Mouse (Mus musculus) forebrain, embryonic 11.5 days (tissue): ENCODE results near the gene Eif3d. TPM values are rescaled to one million over a fixed set of nuclear protein-coding genes. Genes with fewer than 3 reads are reported as not detected.
A peak's percentile ranks its signal among the peaks of the same experiment; 100 is the strongest.

Experiments
- ATAC-seq: fragments of 200-750 bp; cut with Nextera tagmentation; replicated peaks from 2 replicates; pipeline ENCODE4 v1.8.0; 2017; ENCODE audit warnings: moderate TSS enrichment; ENCODE audit not compliant: low FRiP score
- DNase-seq: peaks from one replicate; pipeline ENCODE4 v3.0.0-alpha.2; 2017; ENCODE audit warnings: low spot score
- H3K27ac ChIP-seq: fragments of 300-500 bp; sonication (generic); 2 replicates; pipeline ENCODE4 v1.5.1; 2014; ENCODE audit warnings: low read depth, low read length
- H3K27me3 ChIP-seq: fragments of 300-500 bp; sonication (generic); 2 replicates; pipeline ENCODE4 v1.6.1; 2014; ENCODE audit warnings: mild to moderate bottlenecking, low read length, mixed read lengths; ENCODE audit not compliant: control insufficient read depth, insufficient read depth
- H3K36me3 ChIP-seq: fragments of 300-500 bp; sonication (generic); 2 replicates; pipeline ENCODE4 v1.6.1; 2014; ENCODE audit warnings: mild to moderate bottlenecking, low read length, moderate library complexity, mixed read lengths; ENCODE audit not compliant: control insufficient read depth, insufficient read depth
- H3K4me1 ChIP-seq: fragments of 300-500 bp; sonication (generic); replicated peaks from 2 replicates; pipeline ENCODE4 v1.6.1; 2014; ENCODE audit warnings: low read length, mixed read lengths; ENCODE audit not compliant: control insufficient read depth, insufficient read depth
- H3K4me2 ChIP-seq: fragments of 300-500 bp; sonication (generic); 2 replicates; pipeline ENCODE4 v1.6.1; 2014; ENCODE audit warnings: low read depth, mild to moderate bottlenecking, low read length, moderate library complexity, mixed read lengths; ENCODE audit not compliant: severe bottlenecking
- H3K4me3 ChIP-seq: fragments of 300-500 bp; sonication (generic); 2 replicates; pipeline ENCODE4 v1.5.1; 2014; ENCODE audit warnings: low read depth, low read length
- H3K9ac ChIP-seq: fragments of 300-500 bp; sonication (generic); 2 replicates; pipeline ENCODE4 v1.6.1; 2014; ENCODE audit warnings: low read length
- H3K9me3 ChIP-seq: fragments of 300-500 bp; sonication (generic); 2 replicates; pipeline ENCODE4 v1.6.1; 2016; ENCODE audit warnings: low read length, mixed read lengths; ENCODE audit not compliant: control insufficient read depth
- WGBS: fragments of 180-500 bp; shearing (Covaris S2); extraction: QIAGEN DNeasy Blood & Tissue Kit; methylation state at CpG from one replicate; pipeline ENCODE4 v1.1.7; 2014; 5-methylcytosine and 5-hydroxymethylcytosine counted together
- polyA plus RNA-seq: library from polyadenylated mRNA; unstranded; fragments of >200 nt; fragmentation: Nextera tagmentation; extraction: Ambion mirVana; gene quantifications from 2 replicates; pipeline ENCODE4 v1.2.1, GENCODE M21; 2014

Gene Eif3d
- polyA plus RNA-seq, 1 experiment from 2014 or later, result 243 TPM

- H3K4me2 ChIP-seq, result no peak overlapping the region
- no peak overlapping the region for H3K27ac ChIP-seq
- H3K4me1 ChIP-seq, result no peaks in the 10 kb centered on the region
- 89% methylated on average over 6 of the region's 6 CpGs for WGBS
- peaks cover 2% of the 10 kb centered on the region; the same call in 1 of the 2 replicates for H3K36me3 ChIP-seq
- no peaks in the 10 kb centered on the region for H3K27me3 ChIP-seq
- DNase-seq (no peak), ATAC-seq (no peak)
- H3K9me3 ChIP-seq, result no peaks in the 10 kb centered on the region
- H3K9ac ChIP-seq, result no peak overlapping the region
- H3K4me3 ChIP-seq, result no peak overlapping the region
Measured at GRCm38 (mm10) chr15:77921636-77922035, 49.0 kb downstream of the Eif3d start.

GRCm38 (mm10) chr15:77920511-77921462 is 49.8 kb downstream of the Eif3d start:
- H3K9ac ChIP-seq, result no peak overlapping the region
- DNase-seq (no peak), ATAC-seq (no peak)
- H3K4me3 ChIP-seq, result no peak overlapping the region
- H3K36me3 ChIP-seq, result peaks cover 3% of the 10 kb centered on the region; the same call in 1 of the 2 replicates
- H3K9me3 ChIP-seq, result no peaks in the 10 kb centered on the region
- WGBS, result 81% methylated on average over 10 of the region's 10 CpGs
- H3K4me2 ChIP-seq, result no peak overlapping the region
- no peaks in the 10 kb centered on the region for H3K4me1 ChIP-seq
- H3K27ac ChIP-seq, result no peak overlapping the region
- H3K27me3 ChIP-seq, result no peaks in the 10 kb centered on the region

DNA sequence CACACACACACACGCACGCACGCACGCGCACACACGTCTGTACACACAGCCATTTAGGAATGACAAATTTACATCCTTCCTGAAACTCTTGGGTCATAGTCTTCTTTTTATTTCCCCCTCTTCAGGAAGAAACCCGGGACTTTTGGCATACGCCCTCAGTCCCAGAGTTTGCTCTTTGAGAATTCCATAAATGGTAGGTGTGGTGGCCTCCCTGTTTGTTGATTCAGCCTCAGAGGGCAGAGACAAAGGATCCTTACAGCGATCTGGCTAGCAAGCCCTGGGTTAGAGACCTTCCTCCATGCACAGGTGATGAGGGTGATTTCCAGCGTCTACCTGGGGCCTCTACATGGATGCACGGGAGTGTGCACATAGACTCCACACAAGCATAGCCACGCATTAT is 51.2 kb downstream of the Eif3d start:
- no peak for ATAC-seq
- H3K4me2 ChIP-seq, result no peak overlapping the region
- H3K9me3 ChIP-seq, result no peaks in the 10 kb centered on the region
- H3K9ac ChIP-seq, result no peak overlapping the region
- no peaks in the 10 kb centered on the region for H3K4me1 ChIP-seq
- no peak for DNase-seq
- H3K36me3 ChIP-seq, result peaks cover 6% of the 10 kb centered on the region; the same call in 1 of the 2 replicates
- 91% methylated on average over 12 of the region's 12 CpGs for WGBS
- no peak overlapping the region for H3K27ac ChIP-seq
- H3K4me3 ChIP-seq, result no peak overlapping the region
- H3K27me3 ChIP-seq, result no peaks in the 10 kb centered on the region

DNA sequence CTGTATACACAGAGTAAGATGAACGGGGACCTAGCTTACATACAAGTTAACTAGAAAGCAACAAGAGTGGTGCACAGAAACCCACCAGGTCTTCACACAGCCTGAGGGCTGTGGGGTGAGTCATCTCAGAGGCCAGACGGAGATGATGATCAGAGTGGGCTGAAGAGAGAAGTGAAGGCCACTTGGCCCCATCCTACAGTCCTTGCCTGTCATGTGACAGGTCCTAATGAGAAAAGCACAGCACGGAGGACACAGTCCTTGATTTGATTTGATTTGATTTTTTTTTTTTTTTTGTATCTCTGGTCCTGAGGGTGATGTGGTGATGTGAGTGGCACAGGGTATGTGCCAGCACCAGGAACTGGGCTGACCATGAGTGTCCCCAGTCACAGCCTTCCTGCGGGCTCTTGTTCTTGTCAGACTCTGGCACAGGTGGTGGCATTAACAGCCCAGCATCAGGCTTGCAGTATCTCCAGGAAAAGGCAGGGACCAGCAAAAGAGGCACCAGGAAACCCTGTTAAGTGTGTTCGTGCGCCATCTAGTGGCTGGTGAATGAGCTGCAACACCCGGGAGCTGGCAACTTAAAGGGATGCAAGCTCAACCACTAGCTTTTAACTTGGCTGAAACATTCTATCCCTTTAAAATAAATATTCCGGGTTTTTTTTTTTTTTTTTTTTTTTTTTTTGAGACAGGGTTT is 53.6 kb downstream of the Eif3d start:
- 45% methylated on average over 8 of the region's 8 CpGs for WGBS
- Histone ChIP-seq H3K36me3 (peaks cover 4% of the 10 kb centered on the region; the same call in 1 of the 2 replicates), H3K9ac (no peak overlapping the region), H3K27me3 (no peaks in the 10 kb centered on the region), H3K9me3 (no peaks in the 10 kb centered on the region), H3K4me2 (no peak overlapping the region), H3K27ac (no peak overlapping the region), H3K4me3 (no peak overlapping the region), H3K4me1 (no peaks in the 10 kb centered on the region)
- peak; percentile 94 for DNase-seq
- 0 out of 2 replicates have a peak, but pooled peaks have one; percentile 46 for ATAC-seq

GRCm38 (mm10) chr15:77915287-77915686 is 55.3 kb downstream of the Eif3d start:
- 96% methylated on average over 4 of the region's 4 CpGs for WGBS
- no peak overlapping the region for H3K4me3 ChIP-seq
- no peak for DNase-seq
- no peak overlapping the region for H3K27ac ChIP-seq
- no peaks in the 10 kb centered on the region for H3K27me3 ChIP-seq
- H3K4me2 ChIP-seq, result no peak overlapping the region
- no peak overlapping the region for H3K9ac ChIP-seq
- H3K4me1 ChIP-seq, result no peaks in the 10 kb centered on the region
- no peak for ATAC-seq
- peaks cover 4% of the 10 kb centered on the region; the same call in 1 of the 2 replicates for H3K36me3 ChIP-seq
- H3K9me3 ChIP-seq, result no peaks in the 10 kb centered on the region

GRCm38 (mm10) chr15:77914507-77914906 is 56.1 kb downstream of the Eif3d start:
- ATAC-seq (no peak), DNase-seq (no peak)
- no peaks in the 10 kb centered on the region for H3K4me1 ChIP-seq
- H3K9me3 ChIP-seq, result no peaks in the 10 kb centered on the region
- H3K9ac ChIP-seq, result no peak overlapping the region
- H3K27me3 ChIP-seq, result no peaks in the 10 kb centered on the region
- peaks cover 4% of the 10 kb centered on the region; the same call in 1 of the 2 replicates for H3K36me3 ChIP-seq
- H3K4me2 ChIP-seq, result no peak overlapping the region
- H3K27ac ChIP-seq, result no peak overlapping the region
- H3K4me3 ChIP-seq, result no peak overlapping the region
- WGBS, result 100% methylated on average over 3 of the region's 3 CpGs

- H3K9me3 ChIP-seq, result no peaks in the 10 kb centered on the region
- no peaks in the 10 kb centered on the region for H3K4me1 ChIP-seq
- peaks cover 4% of the 10 kb centered on the region; the same call in 1 of the 2 replicates for H3K36me3 ChIP-seq
- H3K4me3 ChIP-seq, result no peak overlapping the region
- no peak for DNase-seq
- WGBS, result 91% methylated on average over 8 of the region's 8 CpGs
- ATAC-seq, result no peak
- H3K27me3 ChIP-seq, result no peaks in the 10 kb centered on the region
- no peak overlapping the region for H3K27ac ChIP-seq
- H3K4me2 ChIP-seq, result no peak overlapping the region
- H3K9ac ChIP-seq, result no peak overlapping the region
Measured at GRCm38 (mm10) chr15:77913054-77913453, 57.6 kb downstream of the Eif3d start.

DNA sequence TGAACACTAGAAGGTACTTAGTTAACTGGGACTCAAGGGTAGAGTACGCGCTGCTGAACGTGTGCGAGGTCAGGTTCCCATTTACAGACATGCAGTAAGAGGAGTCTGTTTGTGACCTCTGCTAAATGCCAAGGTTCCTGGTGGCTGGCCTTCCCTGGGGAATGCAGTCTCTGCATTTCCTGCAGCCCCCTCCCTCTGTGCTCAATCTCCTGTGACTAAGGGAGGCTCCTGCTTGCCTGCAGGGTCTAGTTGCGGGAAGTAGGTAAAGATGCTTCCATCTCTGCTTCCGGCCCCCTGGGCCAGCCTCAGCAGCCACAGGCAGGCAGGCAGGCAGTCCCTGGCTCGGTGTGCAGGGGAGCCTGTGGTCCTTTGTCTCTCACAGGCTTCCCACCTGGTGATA is 58.0 kb downstream of the Eif3d start:
- Histone ChIP-seq H3K9me3 (no peaks in the 10 kb centered on the region), H3K4me3 (no peak overlapping the region), H3K27ac (no peak overlapping the region), H3K9ac (no peak overlapping the region), H3K4me2 (no peak overlapping the region), H3K27me3 (no peaks in the 10 kb centered on the region), H3K4me1 (no peaks in the 10 kb centered on the region), H3K36me3 (peaks cover 4% of the 10 kb centered on the region; the same call in 1 of the 2 replicates)
- WGBS, result 62% methylated on average over 7 of the region's 7 CpGs
- no peak for DNase-seq
- no peak for ATAC-seq
